Mouse (Mus musculus) E14TG2a.4 (cell line): ENCODE measurements around the gene Shisa4.
A peak's percentile ranks its signal among the peaks of the same experiment; 100 is the strongest.

ENCODE experiments used
- H3K27me3 ChIP-seq: 2 replicates; pipeline ENCODE4 v1.6.1; 2014; ENCODE audit warnings: low read length, control low read depth; ENCODE audit not compliant: insufficient read depth
- H3K36me3 ChIP-seq: 2 replicates; pipeline ENCODE4 v1.6.1; 2014; ENCODE audit warnings: low read length, control low read depth; ENCODE audit not compliant: insufficient read depth
- H3K4me1 ChIP-seq: replicated peaks from 2 replicates; pipeline ENCODE4 v1.6.1; 2014; ENCODE audit warnings: low read depth, low read length, control low read depth
- H3K4me3 ChIP-seq: replicated peaks from 2 replicates; pipeline ENCODE4 v1.5.1; 2014; ENCODE audit warnings: mild to moderate bottlenecking, low read length
- H3K9me3 ChIP-seq: 2 replicates; pipeline ENCODE4 v1.6.1; 2014; ENCODE audit warnings: low read length, control low read depth
- CTCF ChIP-seq: conservative IDR thresholded peaks from 2 replicates; pipeline ENCODE4 v1.5.1; 2014; ENCODE audit warnings: low read length
- NANOG ChIP-seq: IDR thresholded peaks from 2 replicates; pipeline ENCODE4 v1.6.1; 2014; ENCODE audit warnings: borderline replicate concordance, low read length, mixed read lengths
- POU5F1 ChIP-seq: IDR thresholded peaks from 2 replicates; pipeline ENCODE4 v1.6.1; 2014; ENCODE audit warnings: low read length, borderline replicate concordance

Gene Shisa4

GRCm38 (mm10) chr1:135324571-135324970 is 50.5 kb downstream of the Shisa4 start, which contains the start of gene Lmod1:
Gene Lmod1, plus strand, starts transcription at chr1:135324807.
- H3K4me1 ChIP-seq = peaks cover 33% of the 10 kb centered on the region
- H3K9me3 ChIP-seq = no peaks in the 10 kb centered on the region
- TF ChIP-seq POU5F1 = no peak
- no peak for TF ChIP-seq CTCF
- TF ChIP-seq NANOG = no peak
- H3K27me3 ChIP-seq = peaks cover 25% of the 10 kb centered on the region
- no peaks in the 10 kb centered on the region for H3K36me3 ChIP-seq
- H3K4me3 ChIP-seq = peak within 1 kb of the TSS; percentile 57

GRCm38 (mm10) chr1:135323367-135323901 is 51.6 kb downstream of the Shisa4 start:
- Histone ChIP-seq H3K27me3 (peaks cover 21% of the 10 kb centered on the region), H3K9me3 (no peaks in the 10 kb centered on the region), H3K4me3 (no peak overlapping the region), H3K4me1 (peaks cover 33% of the 10 kb centered on the region), H3K36me3 (no peaks in the 10 kb centered on the region)
- TF ChIP-seq POU5F1 (no peak), CTCF (no peak), NANOG (no peak)
